Comparison of ENCODE assay signal across 16 mouse cellular contexts in genomic region chr13:24552039-24552438, GRCm38 (mm10). TPM values are rescaled to one million over a fixed set of nuclear protein-coding genes. Genes with fewer than 3 reads are reported as not detected.
A peak's percentile ranks its signal among the peaks of the same experiment; 100 is the strongest.
DNase-seq lines count a peak whose midpoint lies in the region; ATAC-seq and TF ChIP-seq lines count a peak whose summit lies in the region.
"Had no signal": no experiment of that assay in that cellular context is flagged by ENCODE, and none has a peak within 500 bp of the region (broad histone marks: within the 10 kb centered on the region; RNA-seq: fewer than 3 reads in every experiment).

No protein-coding gene starts in this region.

- DNase-seq in midbrain, embryonic 10.5 days (ENCODE audit: low spot score), result no peak
- no peak for DNase-seq in hindbrain, postnatal 0 days (ENCODE audit: low spot score)
- DNase-seq in cerebellum, adult 18-20 months, result no peak
- no peak for DNase-seq in kidney, postnatal 25 days
- no peak for DNase-seq in cerebellum, adult 9-11 months
- DNase-seq: gastrocnemius, adult 2 months; kidney, postnatal 4 days; lung, postnatal 4 days; spleen, adult 18-20 months had no signal

- 0 out of 2 replicates have a peak, but pooled peaks have one; percentile 32 for ATAC-seq in midbrain, embryonic 13.5 days
- ATAC-seq in forebrain, embryonic 15.5 days (replicated peaks), result no peak
- ATAC-seq in hindbrain, postnatal 0 days, result no peak
- 0 out of 2 replicates have a peak, but pooled peaks have one; percentile 19 for ATAC-seq in midbrain, embryonic 16.5 days
- ATAC-seq: inflammation-experienced regulatory T-cells, adult 6 months had no signal

- TF ChIP-seq CTCF in hindbrain, postnatal 0 days (IDR thresholded peaks at IDR 0.05; ENCODE audit: low read depth), result no peak

- 59% methylated on average over 4 of the region's 4 CpGs for WGBS in midbrain, embryonic 13.5 days
- WGBS in midbrain, embryonic 10.5 days, result 65% methylated on average over 4 of the region's 4 CpGs
- WGBS in forebrain, embryonic 15.5 days, result 65% methylated on average over 4 of the region's 4 CpGs
- 54% methylated on average over 4 of the region's 4 CpGs for WGBS in hindbrain, postnatal 0 days
- WGBS in midbrain, embryonic 16.5 days, result 53% methylated on average over 4 of the region's 4 CpGs

- H3K9me3 ChIP-seq in midbrain, embryonic 13.5 days, result no peaks in the 10 kb centered on the region
- H3K9me3 ChIP-seq in midbrain, embryonic 10.5 days (replicated peaks), result no peaks in the 10 kb centered on the region
- H3K9me3 ChIP-seq in forebrain, embryonic 15.5 days, result no peaks in the 10 kb centered on the region
- H3K9me3 ChIP-seq in hindbrain, postnatal 0 days (ENCODE audit: low read length), result no peaks in the 10 kb centered on the region
- H3K9me3 ChIP-seq in midbrain, embryonic 16.5 days (replicated peaks; ENCODE audit: control insufficient read depth, low read length, poor library complexity, severe bottlenecking), result no peaks in the 10 kb centered on the region
- H3K9me3 ChIP-seq: heart, embryonic 10.5 days; limb, embryonic 15.5 days had no signal

- no peak overlapping the region for H3K4me2 ChIP-seq in midbrain, embryonic 13.5 days (replicated peaks)
- H3K4me2 ChIP-seq in forebrain, embryonic 15.5 days (replicated peaks), result no peak overlapping the region
- no peak overlapping the region for H3K4me2 ChIP-seq in hindbrain, postnatal 0 days (ENCODE audit: low read depth, low read length)
- peak overlapping the region; percentile 40 for H3K4me2 ChIP-seq in midbrain, embryonic 16.5 days (ENCODE audit: low read length)
- H3K4me2 ChIP-seq: limb, embryonic 15.5 days had no signal

- H3K4me3 ChIP-seq in midbrain, embryonic 13.5 days (replicated peaks), result no peak overlapping the region
- no peak overlapping the region for H3K4me3 ChIP-seq in midbrain, embryonic 10.5 days
- no peak overlapping the region for H3K4me3 ChIP-seq in forebrain, embryonic 15.5 days
- H3K4me3 ChIP-seq in hindbrain, postnatal 0 days (ENCODE audit: low read length), result no peak overlapping the region
- H3K4me3 ChIP-seq in midbrain, embryonic 16.5 days (ENCODE audit: low read depth, low read length), result no peak overlapping the region
- H3K4me3 ChIP-seq: gastrocnemius, adult 2 months; heart, embryonic 10.5 days; limb, embryonic 15.5 days had no signal

- no peaks in the 10 kb centered on the region for H3K36me3 ChIP-seq in midbrain, embryonic 13.5 days
- H3K36me3 ChIP-seq in midbrain, embryonic 10.5 days, result no peaks in the 10 kb centered on the region
- H3K36me3 ChIP-seq in forebrain, embryonic 15.5 days, result no peaks in the 10 kb centered on the region
- no peaks in the 10 kb centered on the region for H3K36me3 ChIP-seq in hindbrain, postnatal 0 days (ENCODE audit: insufficient read depth, low read length)
- no peaks in the 10 kb centered on the region for H3K36me3 ChIP-seq in midbrain, embryonic 16.5 days (ENCODE audit: control insufficient read depth, insufficient read depth, low read length)
- H3K36me3 ChIP-seq: heart, embryonic 10.5 days; limb, embryonic 15.5 days had no signal

- H3K27me3 ChIP-seq in midbrain, embryonic 13.5 days, result no peaks in the 10 kb centered on the region
- no peaks in the 10 kb centered on the region for H3K27me3 ChIP-seq in midbrain, embryonic 10.5 days (ENCODE audit: low read depth, poor library complexity, severe bottlenecking)
- no peaks in the 10 kb centered on the region for H3K27me3 ChIP-seq in forebrain, embryonic 15.5 days
- H3K27me3 ChIP-seq in hindbrain, postnatal 0 days (ENCODE audit: insufficient read depth, low read length), result no peaks in the 10 kb centered on the region
- H3K27me3 ChIP-seq in midbrain, embryonic 16.5 days (ENCODE audit: control insufficient read depth, insufficient read depth, low read depth, low read length), result no peaks in the 10 kb centered on the region
- H3K27me3 ChIP-seq: CH12.LX; limb, embryonic 15.5 days had no signal

- H3K27ac ChIP-seq in midbrain, embryonic 13.5 days, result peak overlapping the region; percentile 63
- H3K27ac ChIP-seq in midbrain, embryonic 10.5 days (replicated peaks), result no peak overlapping the region; the same call in 1 of the 2 replicates
- peak overlapping the region; percentile 72 for H3K27ac ChIP-seq in forebrain, embryonic 15.5 days (replicated peaks)
- peak overlapping the region; percentile 20; the same call in 1 of the 2 replicates for H3K27ac ChIP-seq in hindbrain, postnatal 0 days
- peak overlapping the region; percentile 73 for H3K27ac ChIP-seq in midbrain, embryonic 16.5 days (ENCODE audit: low read length)
- H3K27ac ChIP-seq: gastrocnemius, adult 2 months; limb, embryonic 15.5 days had no signal

- H3K9ac ChIP-seq in midbrain, embryonic 13.5 days (replicated peaks), result no peak overlapping the region
- H3K9ac ChIP-seq in forebrain, embryonic 15.5 days (replicated peaks), result no peak overlapping the region
- H3K9ac ChIP-seq in hindbrain, postnatal 0 days (replicated peaks; ENCODE audit: low read length), result no peak overlapping the region
- no peak overlapping the region for H3K9ac ChIP-seq in midbrain, embryonic 16.5 days (ENCODE audit: low read depth, low read length)
- H3K9ac ChIP-seq: limb, embryonic 15.5 days had no signal

- H3K4me1 ChIP-seq in midbrain, embryonic 13.5 days (replicated peaks), result peaks cover 21% of the 10 kb centered on the region
- peaks cover 32% of the 10 kb centered on the region for H3K4me1 ChIP-seq in midbrain, embryonic 10.5 days
- H3K4me1 ChIP-seq in forebrain, embryonic 15.5 days, result peaks cover 16% of the 10 kb centered on the region; the same call in 1 of the 2 replicates
- no peaks in the 10 kb centered on the region for H3K4me1 ChIP-seq in hindbrain, postnatal 0 days (ENCODE audit: insufficient read depth, low read length)
- H3K4me1 ChIP-seq in midbrain, embryonic 16.5 days (ENCODE audit: control insufficient read depth, insufficient read depth, low read length), result peaks cover 15% of the 10 kb centered on the region
- H3K4me1 ChIP-seq: limb, embryonic 15.5 days had no signal

RNA-seq across cellular contexts. Expression of gene Ripor2, which starts 29.9 kb away (rescaled TPM):
- polyA plus RNA-seq in midbrain, embryonic 13.5 days (2015; fragmentation: Nextera tagmentation; extraction: Ambion mirVana), result 22.3 and 29.1 TPM in 2 replicates
- polyA plus RNA-seq in midbrain, embryonic 10.5 days (2016; fragmentation: Nextera tagmentation; extraction: Ambion mirVana), result 3.5 and 6.6 TPM in 2 replicates
- 24.5 and 26.8 TPM in 2 replicates for polyA plus RNA-seq in forebrain, embryonic 15.5 days (2015; fragmentation: Nextera tagmentation; extraction: Ambion mirVana)
- total RNA-seq in hindbrain, postnatal 0 days (2014; rRNA removed), result 32.9 and 34.8 TPM in 2 replicates
- 12.5 and 13.1 TPM in 2 replicates for polyA plus RNA-seq in hindbrain, postnatal 0 days (2015; fragmentation: Nextera tagmentation; extraction: Ambion mirVana)
- polyA plus RNA-seq in midbrain, embryonic 16.5 days (2015; fragmentation: Nextera tagmentation; extraction: Ambion mirVana), result 31.8 and 33.8 TPM in 2 replicates

Comparison
In these comparisons a context has a peak if more than half of its experiments do, and no peak if none do; other contexts are left out.
1. ATAC-seq: peak in midbrain, embryonic 13.5 days (single experiment) and midbrain, embryonic 16.5 days (single experiment); none in forebrain, embryonic 15.5 days (single experiment) and hindbrain, postnatal 0 days (single experiment).